Mouse (Mus musculus) spleen, postnatal 10 days (tissue): ENCODE results near the gene Calm2.
A peak's percentile ranks its signal among the peaks of the same experiment; 100 is the strongest.

Source experiments
- DNase-seq, 2 experiments: peaks; one replicate each; pipeline ENCODE4 v3.0.0; 2021 to 2022; ENCODE audit warnings: low spot score in 2 of 2

Gene Calm2

DNA sequence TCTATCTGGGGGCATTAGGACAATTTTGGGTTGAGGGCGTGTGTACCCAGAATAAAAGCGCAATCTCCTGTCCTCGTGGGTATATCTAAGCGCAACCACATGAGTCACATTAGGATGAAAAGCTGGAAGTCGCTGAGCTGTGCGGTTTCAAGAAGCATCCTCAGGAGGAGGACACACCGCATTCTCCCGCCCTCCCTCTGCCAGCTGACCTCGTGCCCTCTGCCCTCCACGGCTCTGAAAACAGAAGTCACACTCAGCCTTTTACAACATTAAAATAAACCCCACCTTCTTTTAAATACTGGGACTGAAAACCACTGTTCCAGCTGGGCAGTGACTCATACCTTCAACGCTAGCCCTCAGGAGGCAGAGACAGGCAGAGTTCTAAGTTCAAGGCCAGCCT lies 49.6 kb downstream of the Calm2 start:
- DNase-seq = no peak

DNA sequence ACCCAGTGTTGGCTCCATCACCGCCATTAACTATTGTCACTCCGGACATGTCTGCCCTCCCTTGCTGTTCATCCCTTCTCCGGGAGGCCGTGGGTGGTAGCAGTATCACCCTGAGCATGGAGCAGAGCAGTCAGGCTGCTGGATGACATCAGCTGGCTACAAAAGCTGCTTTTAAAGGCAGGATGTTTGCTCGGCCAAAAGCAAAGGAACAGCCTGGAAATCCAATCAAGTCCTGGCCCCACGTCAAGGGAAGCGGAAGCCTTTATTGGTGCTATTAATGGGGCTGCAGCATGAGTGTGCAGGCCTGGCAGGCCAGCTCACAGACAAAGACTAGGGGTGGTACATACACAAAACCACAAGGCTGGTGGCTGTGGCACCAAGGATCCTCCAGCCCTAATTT lies 55.5 kb downstream of the Calm2 start:
- no peak for DNase-seq

DNA sequence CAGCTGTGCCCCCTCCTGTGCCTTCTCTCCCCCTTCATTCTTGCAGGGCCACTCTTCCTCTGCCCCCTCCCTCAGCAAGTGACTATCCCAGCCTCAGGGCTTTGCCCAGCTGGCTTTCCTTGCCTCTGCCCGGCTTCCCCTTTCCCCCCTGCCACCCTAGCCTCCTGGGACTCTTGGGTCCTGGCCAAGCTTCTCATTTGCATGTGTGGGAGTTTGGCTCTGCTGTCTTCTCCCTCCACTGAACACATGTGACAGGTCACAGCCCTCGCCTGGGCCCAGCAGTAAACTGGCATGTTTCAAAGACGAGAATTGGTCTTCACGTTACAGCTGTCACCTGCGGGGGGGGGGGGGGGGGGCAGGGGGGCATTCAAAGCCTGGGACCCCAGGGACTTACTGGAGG lies 59.7 kb downstream of the Calm2 start:
- DNase-seq = peak in 1 of 2 experiments; percentile 56

DNA sequence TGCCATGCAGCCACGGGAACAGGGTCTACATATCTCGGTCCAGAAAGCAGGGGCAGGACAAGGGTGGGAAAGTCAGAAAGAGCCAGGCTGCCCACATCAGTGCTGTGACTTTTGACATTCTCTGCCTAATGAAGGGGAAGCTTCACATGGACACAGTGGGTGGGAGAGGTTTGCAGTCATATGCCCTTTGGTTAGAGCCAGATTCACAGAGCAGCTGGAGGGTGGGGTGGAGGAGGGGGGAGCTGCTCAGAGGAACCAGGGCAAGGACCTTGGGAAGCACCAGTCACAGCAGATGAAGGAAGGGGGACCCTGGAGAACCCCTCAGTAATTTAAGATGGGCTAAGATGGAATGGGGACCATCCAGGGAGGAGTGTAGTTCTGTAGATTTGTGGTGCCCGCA lies 60.9 kb downstream of the Calm2 start:
- DNase-seq = no peak
